Mouse (Mus musculus): ENCODE results near the gene Ctsll3. TPM values are rescaled to one million over a fixed set of nuclear protein-coding genes. Genes with fewer than 3 reads are reported as not detected.

Ctsll3 gene
- polyA plus RNA-seq, 1 experiment from 2014 or later: not detected

DNA sequence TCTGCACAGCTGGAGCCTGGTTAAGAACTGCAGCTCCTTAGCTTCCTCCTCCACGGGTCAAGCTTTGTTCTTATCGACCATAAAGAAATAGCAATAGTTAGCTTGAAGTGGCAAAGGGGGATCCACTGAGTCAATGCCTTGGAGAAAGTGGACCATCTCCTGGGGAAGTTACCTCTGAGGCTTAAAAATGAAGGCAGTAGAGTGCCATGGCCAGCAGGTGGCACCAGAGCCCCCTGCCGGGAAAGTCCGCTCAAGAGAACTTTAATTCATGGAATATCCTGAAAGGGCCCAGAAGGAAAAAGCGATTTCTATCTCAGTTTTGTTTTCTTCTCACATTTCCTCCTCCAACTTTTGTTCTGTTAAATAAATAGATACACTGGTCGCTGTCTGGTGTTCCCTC, 43.5 kb downstream of the Ctsll3 start:
- Histone ChIP-seq H3K4me2 (ENCODE audit: low read length) (no peak overlapping the region), H3K36me3 (ENCODE audit: control insufficient read depth, insufficient read depth, low read length) (peaks cover 81% of the 10 kb centered on the region), H3K9me3 (ENCODE audit: control insufficient read depth, low read length) (no peaks in the 10 kb centered on the region), H3K9ac (replicated peaks; ENCODE audit: low read length) (no peak overlapping the region), H3K4me3 (replicated peaks; ENCODE audit: low read depth, low read length) (no peak overlapping the region), H3K27ac (replicated peaks; ENCODE audit: low read depth, low read length) (no peak overlapping the region), H3K27me3 (ENCODE audit: control insufficient read depth, insufficient read depth, low read length) (no peaks in the 10 kb centered on the region), H3K4me1 (ENCODE audit: control insufficient read depth, insufficient read depth, low read length) (no peaks in the 10 kb centered on the region)
- WGBS: 39% methylated on average over 6 of the region's 6 CpGs
- ATAC-seq (ENCODE audit: low FRiP score, low TSS enrichment) (no peak), DNase-seq (peak; percentile 82)

- no peak overlapping the region for H3K27ac ChIP-seq (replicated peaks; ENCODE audit: low read depth, low read length)
- DNase-seq (no peak), ATAC-seq (ENCODE audit: low FRiP score, low TSS enrichment) (no peak)
- no peak overlapping the region for H3K9ac ChIP-seq (replicated peaks; ENCODE audit: low read length)
- H3K4me1 ChIP-seq (ENCODE audit: control insufficient read depth, insufficient read depth, low read length): no peaks in the 10 kb centered on the region
- no peaks in the 10 kb centered on the region for H3K9me3 ChIP-seq (ENCODE audit: control insufficient read depth, low read length)
- no peak overlapping the region for H3K4me2 ChIP-seq (ENCODE audit: low read length)
- no peak overlapping the region for H3K4me3 ChIP-seq (replicated peaks; ENCODE audit: low read depth, low read length)
- 93% methylated on average over 13 of the region's 13 CpGs for WGBS
- H3K27me3 ChIP-seq (ENCODE audit: control insufficient read depth, insufficient read depth, low read length): no peaks in the 10 kb centered on the region
- H3K36me3 ChIP-seq (ENCODE audit: control insufficient read depth, insufficient read depth, low read length): peaks cover 86% of the 10 kb centered on the region
These were observed 45.4 kb downstream of the Ctsll3 start for GRCm38 (mm10) chr13:60757292-60757691.

DNA sequence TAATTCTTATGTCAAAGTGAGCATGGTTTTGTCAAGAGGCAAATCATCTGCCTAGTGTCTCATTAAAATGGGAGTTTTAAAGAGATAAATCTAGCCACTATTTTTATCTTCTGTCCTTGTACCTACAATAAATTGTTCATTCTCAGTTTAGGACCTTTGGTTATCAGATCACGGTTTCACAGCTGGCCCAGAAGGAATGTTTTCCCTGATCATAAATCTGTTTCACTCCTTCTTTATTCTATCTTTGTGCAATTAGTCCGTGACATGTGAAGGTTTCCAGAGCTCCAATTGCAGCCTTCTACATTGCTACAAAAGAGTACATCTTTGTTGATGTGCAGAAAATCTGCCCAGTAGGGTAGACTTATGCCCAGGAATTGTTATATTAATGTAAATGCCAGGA, 47.4 kb downstream of the Ctsll3 start:
- ATAC-seq (ENCODE audit: low FRiP score, low TSS enrichment) (no peak), DNase-seq (no peak)
- Histone ChIP-seq H3K4me2 (ENCODE audit: low read length) (no peak overlapping the region), H3K27me3 (ENCODE audit: control insufficient read depth, insufficient read depth, low read length) (no peaks in the 10 kb centered on the region), H3K9ac (replicated peaks; ENCODE audit: low read length) (no peak overlapping the region), H3K27ac (replicated peaks; ENCODE audit: low read depth, low read length) (no peak overlapping the region), H3K36me3 (ENCODE audit: control insufficient read depth, insufficient read depth, low read length) (peaks cover 87% of the 10 kb centered on the region), H3K4me3 (replicated peaks; ENCODE audit: low read depth, low read length) (no peak overlapping the region), H3K9me3 (ENCODE audit: control insufficient read depth, low read length) (no peaks in the 10 kb centered on the region), H3K4me1 (ENCODE audit: control insufficient read depth, insufficient read depth, low read length) (no peaks in the 10 kb centered on the region)
- WGBS: 90% methylated on average over 2 of the region's 2 CpGs

- Histone ChIP-seq H3K27me3 (ENCODE audit: control insufficient read depth, insufficient read depth, low read length) (no peaks in the 10 kb centered on the region), H3K9ac (replicated peaks; ENCODE audit: low read length) (no peak overlapping the region), H3K4me3 (replicated peaks; ENCODE audit: low read depth, low read length) (no peak overlapping the region), H3K9me3 (ENCODE audit: control insufficient read depth, low read length) (no peaks in the 10 kb centered on the region), H3K4me1 (ENCODE audit: control insufficient read depth, insufficient read depth, low read length) (no peaks in the 10 kb centered on the region), H3K27ac (replicated peaks; ENCODE audit: low read depth, low read length) (no peak overlapping the region), H3K4me2 (ENCODE audit: low read length) (no peak overlapping the region), H3K36me3 (ENCODE audit: control insufficient read depth, insufficient read depth, low read length) (peaks cover 87% of the 10 kb centered on the region)
- ATAC-seq (ENCODE audit: low FRiP score, low TSS enrichment): no peak
- DNase-seq: no peak
- 97% methylated on average over 6 of the region's 6 CpGs for WGBS
These were observed 49.4 kb downstream of the Ctsll3 start for GRCm38 (mm10) chr13:60753216-60753615.

DNA sequence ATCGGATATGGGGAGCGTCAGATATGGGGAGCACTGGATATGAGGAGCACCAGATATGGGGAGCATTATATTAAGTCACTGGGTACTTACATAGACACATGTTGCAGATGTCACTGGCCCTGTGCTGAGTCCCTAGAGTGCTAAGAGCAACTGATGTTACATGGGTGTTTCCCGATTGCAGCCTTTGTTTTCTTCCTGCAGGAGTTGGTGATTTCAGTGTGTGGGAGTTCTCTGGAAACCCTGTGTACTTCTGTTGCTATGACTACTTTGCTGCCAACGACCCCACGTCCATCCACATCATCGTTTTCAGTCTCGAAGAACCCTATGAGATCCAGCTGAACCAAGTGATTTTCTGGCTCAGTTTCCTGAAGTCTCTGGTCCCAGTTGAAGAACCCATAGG, 51.7 kb downstream of the Ctsll3 start:
- no peak overlapping the region for H3K27ac ChIP-seq (replicated peaks; ENCODE audit: low read depth, low read length)
- no peaks in the 10 kb centered on the region for H3K4me1 ChIP-seq (ENCODE audit: control insufficient read depth, insufficient read depth, low read length)
- DNase-seq (no peak), ATAC-seq (ENCODE audit: low FRiP score, low TSS enrichment) (no peak)
- H3K9me3 ChIP-seq (ENCODE audit: control insufficient read depth, low read length): no peaks in the 10 kb centered on the region
- peaks cover 77% of the 10 kb centered on the region for H3K36me3 ChIP-seq (ENCODE audit: control insufficient read depth, insufficient read depth, low read length)
- no peak overlapping the region for H3K9ac ChIP-seq (replicated peaks; ENCODE audit: low read length)
- 94% methylated on average over 7 of the region's 7 CpGs for WGBS
- no peaks in the 10 kb centered on the region for H3K27me3 ChIP-seq (ENCODE audit: control insufficient read depth, insufficient read depth, low read length)
- H3K4me3 ChIP-seq (replicated peaks; ENCODE audit: low read depth, low read length): no peak overlapping the region
- no peak overlapping the region for H3K4me2 ChIP-seq (ENCODE audit: low read length)

DNA sequence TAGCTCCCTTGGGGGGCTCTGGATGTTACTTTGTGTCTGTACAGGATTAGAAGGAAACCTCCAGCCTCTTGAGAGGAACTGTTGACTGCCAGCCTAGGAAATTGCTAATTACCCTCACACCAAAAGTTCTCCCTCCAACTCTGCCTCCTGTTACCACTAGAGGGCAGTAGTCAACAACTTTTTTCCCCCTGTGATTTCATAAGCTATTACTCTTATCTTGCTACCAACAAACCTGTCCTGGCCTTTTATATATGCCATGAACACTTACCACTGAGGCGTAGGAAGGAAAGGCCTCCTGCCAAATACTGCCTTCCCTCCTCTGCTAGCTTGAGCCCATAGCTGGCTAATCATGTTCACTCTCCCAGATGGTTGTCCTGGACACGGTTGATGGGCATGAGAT, 54.1 kb downstream of the Ctsll3 start:
- WGBS: 93% methylated on average over 2 of the region's 2 CpGs
- no peak overlapping the region for H3K27ac ChIP-seq (replicated peaks; ENCODE audit: low read depth, low read length)
- no peaks in the 10 kb centered on the region for H3K27me3 ChIP-seq (ENCODE audit: control insufficient read depth, insufficient read depth, low read length)
- no peak overlapping the region for H3K4me3 ChIP-seq (replicated peaks; ENCODE audit: low read depth, low read length)
- H3K9ac ChIP-seq (replicated peaks; ENCODE audit: low read length): no peak overlapping the region
- ATAC-seq (ENCODE audit: low FRiP score, low TSS enrichment) (no peak), DNase-seq (peak; percentile 44)
- 0 out of 2 replicates have a peak, but pooled peaks cover 3% of the 10 kb centered on the region for H3K4me1 ChIP-seq (ENCODE audit: control insufficient read depth, insufficient read depth, low read length)
- H3K9me3 ChIP-seq (ENCODE audit: control insufficient read depth, low read length): no peaks in the 10 kb centered on the region
- no peak overlapping the region for H3K4me2 ChIP-seq (ENCODE audit: low read length)
- H3K36me3 ChIP-seq (ENCODE audit: control insufficient read depth, insufficient read depth, low read length): peaks cover 64% of the 10 kb centered on the region

Other genes with a start within 250 kb of the Ctsll3 start
- gene Dapk1, start 200.9 kb downstream of the Ctsll3 start, polyA plus RNA-seq (2014; fragmentation: Nextera tagmentation; extraction: Ambion mirVana): 41.7 and 42.4 TPM in 2 replicates
- not detected in 2 replicates for gene BC051665, start 16.5 kb downstream of the Ctsll3 start, polyA plus RNA-seq (2014; fragmentation: Nextera tagmentation; extraction: Ambion mirVana)
- not detected in 2 replicates for gene 4930486L24Rik, start 61.6 kb upstream of the Ctsll3 start, polyA plus RNA-seq (2014; fragmentation: Nextera tagmentation; extraction: Ambion mirVana)
- not detected in 2 replicates for gene Gm49392, start 94.0 kb upstream of the Ctsll3 start, polyA plus RNA-seq (2014; fragmentation: Nextera tagmentation; extraction: Ambion mirVana)
- gene Ctla2b, start 94.6 kb upstream of the Ctsll3 start, polyA plus RNA-seq (2014; fragmentation: Nextera tagmentation; extraction: Ambion mirVana): 1.2 and 2.4 TPM in 2 replicates
- gene Tpbpb, start 102.0 kb upstream of the Ctsll3 start, polyA plus RNA-seq (2014; fragmentation: Nextera tagmentation; extraction: Ambion mirVana): not detected in 2 replicates
- gene Gm49393, start 132.7 kb upstream of the Ctsll3 start, polyA plus RNA-seq (2014; fragmentation: Nextera tagmentation; extraction: Ambion mirVana): not detected in 2 replicates
- 0.26 and 0.76 TPM in 2 replicates for gene Gm49391, start 133.7 kb upstream of the Ctsll3 start, polyA plus RNA-seq (2014; fragmentation: Nextera tagmentation; extraction: Ambion mirVana)
- 11.1 and 15.6 TPM in 2 replicates for gene Ctla2a, start 133.8 kb upstream of the Ctsll3 start, polyA plus RNA-seq (2014; fragmentation: Nextera tagmentation; extraction: Ambion mirVana)
- gene Tpbpa, start 139.1 kb upstream of the Ctsll3 start, polyA plus RNA-seq (2014; fragmentation: Nextera tagmentation; extraction: Ambion mirVana): not detected in 2 replicates
- gene Ctsj, start 203.1 kb upstream of the Ctsll3 start, polyA plus RNA-seq (2014; fragmentation: Nextera tagmentation; extraction: Ambion mirVana): not detected in 2 replicates
- not detected in 2 replicates for gene Ctsq, start 237.8 kb upstream of the Ctsll3 start, polyA plus RNA-seq (2014; fragmentation: Nextera tagmentation; extraction: Ambion mirVana)